Mouse (Mus musculus) thymus, adult 2 months (tissue): ENCODE measurements around the gene Rtn4rl2.

ENCODE experiments used
- CTCF ChIP-seq: fragments of 200-500 bp; IDR thresholded peaks from 2 replicates; pipeline ENCODE4 v1.5.1; 2012; ENCODE audit warnings: mild to moderate bottlenecking, control low read depth, low read length, moderate library complexity, borderline replicate concordance; ENCODE audit not compliant: control insufficient read depth, poor library complexity, insufficient read depth; ENCODE audit errors: extremely low read depth
- POLR2A ChIP-seq: fragments of 200-500 bp; IDR thresholded peaks from 2 replicates; pipeline ENCODE4 v1.6.1; 2012; ENCODE audit warnings: mild to moderate bottlenecking, low read length, control low read depth, moderate library complexity; ENCODE audit not compliant: control insufficient read depth, poor library complexity, insufficient read depth; ENCODE audit errors: extremely low read depth

DNA sequence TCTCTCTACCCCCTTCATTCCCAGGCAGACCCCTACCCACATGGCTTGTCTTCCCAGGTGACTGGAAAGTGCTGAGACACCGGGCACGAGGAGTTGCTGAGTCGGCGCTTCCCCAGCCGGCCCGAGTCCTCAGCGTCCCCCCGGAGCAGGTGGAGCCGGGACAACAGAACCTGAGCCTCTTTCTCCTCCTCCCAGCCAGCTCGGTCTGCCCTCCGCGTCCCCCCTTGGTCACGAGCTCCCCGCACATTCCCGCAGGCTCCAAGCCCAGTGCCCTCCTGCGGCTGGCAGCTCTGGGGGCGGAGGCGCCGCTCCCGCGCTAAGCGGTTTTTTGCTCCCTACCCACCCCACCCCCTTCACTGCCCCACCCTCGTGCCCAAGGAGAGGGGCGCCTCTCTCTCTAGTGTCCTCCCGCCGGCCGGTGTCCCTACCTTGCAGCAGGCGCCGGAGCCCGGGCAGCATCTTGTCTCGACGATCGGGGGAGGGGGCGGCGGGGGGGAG lies at the start of gene Rtn4rl2:
- TF ChIP-seq POLR2A (no peak), CTCF (no peak)
